Mouse (Mus musculus): ENCODE measurements around the gene Ralgps1.
"Not testable (repeated sequence)": the region's sequence is repeated elsewhere in the genome, so short reads cannot be mapped to it uniquely, and the experiment has no call there.

Ralgps1 gene

GRCm38 (mm10) chr2:33211263-33211662 is 160.0 kb downstream of the Ralgps1 start:
- DNase-seq (ENCODE audit: low spot score): not testable (repeated sequence)

GRCm38 (mm10) chr2:33210841-33211240 is 160.4 kb downstream of the Ralgps1 start:
- DNase-seq (ENCODE audit: low spot score): no peak

GRCm38 (mm10) chr2:33208134-33208533 is 163.2 kb downstream of the Ralgps1 start:
- no peak for DNase-seq (ENCODE audit: low spot score)

- DNase-seq (ENCODE audit: low spot score): no peak
Observed at GRCm38 (mm10) chr2:33207069-33207468, 164.2 kb downstream of the Ralgps1 start.

- no peak for DNase-seq (ENCODE audit: low spot score)
Observed at GRCm38 (mm10) chr2:33205939-33206525, 165.3 kb downstream of the Ralgps1 start.

- no peak for DNase-seq (ENCODE audit: low spot score)
Observed at GRCm38 (mm10) chr2:33204980-33205379, 166.3 kb downstream of the Ralgps1 start.

GRCm38 (mm10) chr2:33203284-33203683 is 168.0 kb downstream of the Ralgps1 start:
- no peak for DNase-seq (ENCODE audit: low spot score)

GRCm38 (mm10) chr2:33200368-33201068 is 170.8 kb downstream of the Ralgps1 start:
- DNase-seq (ENCODE audit: low spot score): no peak

- no peak for DNase-seq (ENCODE audit: low spot score)
Observed at GRCm38 (mm10) chr2:33189976-33190375, 181.3 kb downstream of the Ralgps1 start.

GRCm38 (mm10) chr2:33188925-33189670 is 182.2 kb downstream of the Ralgps1 start:
- no peak for DNase-seq (ENCODE audit: low spot score)

- no peak for DNase-seq (ENCODE audit: low spot score)
Observed at GRCm38 (mm10) chr2:33187874-33188273, 183.4 kb downstream of the Ralgps1 start.

- no peak for DNase-seq (ENCODE audit: low spot score)
Observed at GRCm38 (mm10) chr2:33186505-33186904, 184.8 kb downstream of the Ralgps1 start.

- peak; percentile 59 for DNase-seq (ENCODE audit: low spot score)
Observed at GRCm38 (mm10) chr2:33185258-33185657, 186.0 kb downstream of the Ralgps1 start.

- no peak for DNase-seq (ENCODE audit: low spot score)
Observed at GRCm38 (mm10) chr2:33184641-33185040, 186.6 kb downstream of the Ralgps1 start.

GRCm38 (mm10) chr2:33183321-33183720 is 188.0 kb downstream of the Ralgps1 start:
- DNase-seq (ENCODE audit: low spot score): no peak

GRCm38 (mm10) chr2:33179930-33180630 is 191.2 kb downstream of the Ralgps1 start:
- DNase-seq (ENCODE audit: low spot score): no peak

- no peak for DNase-seq (ENCODE audit: low spot score)
Observed at GRCm38 (mm10) chr2:33179171-33179929, 191.9 kb downstream of the Ralgps1 start.

GRCm38 (mm10) chr2:33178243-33178932 is 192.9 kb downstream of the Ralgps1 start:
- no peak for DNase-seq (ENCODE audit: low spot score)

- no peak for DNase-seq (ENCODE audit: low spot score)
Observed at GRCm38 (mm10) chr2:33177443-33178242, 193.6 kb downstream of the Ralgps1 start.

GRCm38 (mm10) chr2:33176921-33177320 is 194.4 kb downstream of the Ralgps1 start:
- DNase-seq (ENCODE audit: low spot score): no peak
